Mouse (Mus musculus): ENCODE measurements around the gene Ceacam18.
"Not testable (repeated sequence)": the region's sequence is repeated elsewhere in the genome, so short reads cannot be mapped to it uniquely, and the experiment has no call there.

The Ceacam18 gene

GRCm38 (mm10) chr7:43668582-43668981 is 34.1 kb downstream of the Ceacam18 start:
- DNase-seq (ENCODE audit: low spot score) = no peak

DNA sequence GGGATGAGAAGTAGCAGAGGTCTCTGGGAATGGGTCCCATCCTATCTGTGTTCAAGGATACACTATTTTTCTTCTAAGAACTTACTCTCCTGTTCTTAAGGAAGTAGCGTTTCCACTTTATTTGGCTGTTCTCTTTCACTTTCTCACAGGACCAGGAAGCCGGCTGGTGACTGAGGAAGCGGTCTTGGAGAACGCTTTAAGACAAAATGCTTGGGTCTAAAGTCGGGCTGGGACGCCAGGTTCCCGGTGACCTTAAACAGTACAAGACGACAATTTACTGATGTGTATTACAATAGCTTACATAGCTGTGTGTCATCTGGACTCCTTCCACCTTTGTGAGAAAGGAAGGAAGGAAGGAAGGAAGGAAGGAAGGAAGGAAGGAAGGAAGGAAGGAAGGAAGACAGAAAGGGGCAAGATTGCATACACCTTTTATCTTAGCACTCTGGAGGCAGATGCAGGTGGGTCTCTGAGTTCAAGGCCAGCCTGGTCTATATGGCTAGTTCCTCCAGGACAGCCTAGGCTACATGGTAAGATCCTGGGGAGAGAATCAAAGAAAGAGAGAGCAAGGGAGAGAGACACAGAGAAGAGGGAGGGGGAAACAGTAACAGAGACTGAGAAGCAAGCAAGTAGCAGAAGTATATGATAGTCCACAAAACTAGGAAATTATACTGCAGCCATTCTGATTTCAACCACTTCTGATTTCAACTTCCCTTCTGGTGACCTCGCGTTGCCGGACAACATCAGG is 36.7 kb downstream of the Ceacam18 start:
- no peak for DNase-seq (ENCODE audit: low spot score)

- peak; percentile 87 for DNase-seq (ENCODE audit: low spot score)
These were observed 37.5 kb downstream of the Ceacam18 start, which contains the start of gene Ctu1 for GRCm38 (mm10) chr7:43671809-43672580. Gene Ctu1 (plus strand): TSS chr7:43672016.

DNA sequence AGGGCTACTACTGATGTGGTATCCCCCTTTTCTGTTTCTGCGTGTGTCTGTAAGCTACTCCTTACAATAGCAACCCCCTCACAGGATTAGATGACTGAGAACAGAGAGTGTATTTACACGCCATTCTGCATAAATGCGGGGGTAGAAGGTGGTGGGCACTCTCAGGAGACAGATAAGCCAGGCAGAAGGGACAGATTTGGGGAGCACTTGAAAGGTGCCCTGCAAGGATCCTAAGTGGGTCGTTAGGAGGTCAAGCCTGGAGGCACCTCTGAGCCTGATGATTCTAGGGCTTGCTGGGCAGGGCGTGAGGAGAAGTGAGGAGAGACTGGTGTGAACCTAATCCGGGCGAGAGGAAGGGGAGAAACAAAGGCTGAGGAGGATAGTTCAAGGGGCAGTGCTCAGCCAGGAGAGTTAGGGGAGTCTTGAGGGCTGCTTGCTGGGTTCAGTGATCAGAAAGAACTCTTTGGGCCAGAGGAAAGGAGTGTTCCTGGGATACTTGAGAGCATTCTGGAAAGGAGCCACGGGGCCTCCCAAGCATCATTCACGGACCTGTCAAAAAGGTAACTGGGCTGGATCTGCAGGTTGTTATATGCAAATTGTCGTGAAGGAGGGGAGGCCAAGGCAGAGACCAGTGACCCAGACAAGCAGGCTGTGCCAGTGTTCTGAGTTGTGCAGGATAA is 38.2 kb downstream of the Ceacam18 start:
- peak; percentile 25 for DNase-seq (ENCODE audit: low spot score)

DNA sequence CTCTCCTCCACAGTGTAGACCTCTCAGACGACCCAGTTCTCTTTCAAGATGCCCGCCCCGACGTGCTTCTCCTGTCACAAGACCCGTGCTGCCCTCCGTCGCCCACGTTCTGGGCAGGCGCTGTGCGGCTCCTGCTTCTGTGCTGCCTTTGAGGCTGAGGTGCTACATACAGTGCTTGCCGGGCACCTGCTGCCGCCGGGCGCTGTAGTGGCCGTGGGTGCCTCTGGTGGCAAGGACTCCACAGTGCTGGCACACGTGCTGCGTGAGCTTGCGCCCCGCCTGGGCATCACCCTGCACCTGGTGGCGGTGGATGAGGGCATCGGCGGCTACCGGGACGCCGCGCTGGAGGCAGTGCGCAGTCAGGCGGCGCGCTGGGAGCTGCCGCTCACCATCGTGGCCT is 40.6 kb downstream of the Ceacam18 start:
- DNase-seq (ENCODE audit: low spot score) = no peak

DNA sequence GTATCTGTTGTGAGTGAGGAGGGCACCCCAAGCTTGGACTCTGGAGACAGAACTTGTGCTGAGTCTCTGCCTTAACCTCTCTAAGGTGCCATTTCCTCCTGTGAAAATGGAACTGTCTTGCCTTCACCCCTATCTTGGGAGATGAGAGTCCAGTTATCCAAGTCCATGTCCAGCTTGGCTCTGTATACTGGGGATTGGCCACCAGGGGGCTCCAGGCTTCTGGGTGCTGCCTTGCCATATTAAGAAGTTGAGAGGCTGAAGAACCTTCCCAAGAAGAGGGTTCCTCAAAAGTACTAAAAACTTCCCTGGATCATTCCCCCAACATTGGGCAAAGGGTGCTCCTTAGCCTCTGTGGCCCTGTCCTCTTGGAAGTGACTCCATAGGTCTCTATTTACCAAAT is 44.0 kb downstream of the Ceacam18 start:
- no peak for DNase-seq (ENCODE audit: low spot score)

DNA sequence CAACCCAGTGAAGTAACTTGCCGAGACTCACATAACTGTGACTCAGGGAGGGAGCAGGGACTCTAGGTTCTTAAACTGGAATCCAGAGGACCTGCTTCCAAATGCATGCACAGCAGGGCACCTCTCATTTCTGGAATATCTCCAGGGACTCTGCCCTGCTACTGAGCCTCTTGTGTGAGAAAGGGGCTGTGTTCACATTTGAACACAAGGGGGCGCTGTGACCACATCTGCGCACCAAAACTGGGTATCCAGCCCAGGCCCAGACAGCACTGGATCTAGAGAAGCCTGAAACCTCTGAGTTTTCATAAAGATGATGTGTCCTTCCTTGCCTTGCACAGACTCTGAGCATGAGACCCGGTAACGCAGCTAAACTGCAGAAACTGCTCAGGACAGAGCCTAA is 46.5 kb downstream of the Ceacam18 start:
- peak; percentile 49 for DNase-seq (ENCODE audit: low spot score)

DNA sequence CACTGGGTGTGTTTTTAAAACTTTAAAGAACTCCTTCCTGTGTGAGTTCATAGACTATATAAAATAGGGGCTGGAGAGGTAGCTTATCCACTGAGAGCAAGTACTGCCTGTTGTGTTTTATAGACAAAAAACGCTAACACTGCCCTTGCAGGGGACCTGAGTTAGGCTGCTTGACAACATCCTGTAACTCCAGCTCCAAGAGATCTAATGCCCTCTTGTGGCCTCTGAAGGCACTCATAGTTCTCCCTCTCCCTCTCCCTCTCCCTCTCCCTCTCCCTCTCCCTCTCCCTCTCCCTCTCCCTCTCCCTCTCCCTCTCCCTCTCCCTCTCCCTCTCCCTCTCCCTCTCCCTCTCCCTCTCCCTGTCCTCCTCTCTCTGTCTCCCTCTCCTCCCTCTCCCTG is 48.0 kb downstream of the Ceacam18 start:
- DNase-seq (ENCODE audit: low spot score) = not testable (repeated sequence)

GRCm38 (mm10) chr7:43685088-43685487 is 50.6 kb downstream of the Ceacam18 start:
- no peak for DNase-seq (ENCODE audit: low spot score)

GRCm38 (mm10) chr7:43690118-43690517 is 55.6 kb downstream of the Ceacam18 start, which contains the start of gene Klk14:
Gene Klk14 (plus strand): TSS chr7:43690418.
- DNase-seq (ENCODE audit: low spot score) = no peak
